Mouse (Mus musculus): ENCODE measurements at regions not wholly inside any gene's neighbourhood (a gene's known extent, or its start where the extent isn't known, plus 50 kb on each side); places are given as distances from the start of the nearest gene placed in this dataset.

- TF ChIP-seq POLR2A (IDR thresholded peaks at IDR 0.05; ENCODE audit: low read depth, low read length): no peak
- no peak for TF ChIP-seq CTCF (IDR thresholded peaks at IDR 0.05; ENCODE audit: borderline replicate concordance, insufficient read depth, low read length)
These were observed 116.0 kb downstream of the Cdh26 start for GRCm38 (mm10) chr2:178546353-178546720.

Data from embryonic fibroblast, embryonic 13.5 days (primary cell).